Mouse (Mus musculus) common myeloid progenitor, adult 5-6 weeks (primary cell): ENCODE data around the gene Scin. TPM values are rescaled to one million over a fixed set of nuclear protein-coding genes. Genes with fewer than 3 reads are reported as not detected.
"Not testable (repeated sequence)": the region's sequence is repeated elsewhere in the genome, so short reads cannot be mapped to it uniquely, and the experiment has no call there.

Source experiments
- ATAC-seq: replicated peaks from 2 replicates; pipeline ENCODE4 v1.8.0; 2016; ENCODE audit warnings: low read depth, mild to moderate bottlenecking, moderate TSS enrichment, inconsistent platforms; ENCODE audit not compliant: poor library complexity, severe bottlenecking
- total RNA-seq: library from RNA; stranded (forward); fragments of 200-1000, 187-1606 nt; gene quantifications from 2 replicates; pipeline ENCODE4 v1.2.3, GENCODE M21; 2017

Gene Scin
- 14.5 and 15.6 TPM in 2 replicates for total RNA-seq

- peak; percentile 43 for ATAC-seq
These were observed at the start of gene Scin for GRCm38 (mm10) chr12:40133573-40134271. Gene Scin (minus strand): TSS chr12:40134228.

- peak; percentile 73 for ATAC-seq
These were observed 43.1 kb upstream of the Scin start for GRCm38 (mm10) chr12:40177089-40177488.

GRCm38 (mm10) chr12:40176158-40176557, 42.1 kb upstream of the Scin start:
- ATAC-seq = no peak

- ATAC-seq = not testable (repeated sequence)
These were observed 41.1 kb upstream of the Scin start for GRCm38 (mm10) chr12:40175171-40175570.

GRCm38 (mm10) chr12:40171637-40172036, 37.6 kb upstream of the Scin start:
- peak; percentile 93 for ATAC-seq

GRCm38 (mm10) chr12:40169675-40170074, 35.6 kb upstream of the Scin start:
- no peak for ATAC-seq

GRCm38 (mm10) chr12:40164621-40165020, 30.6 kb upstream of the Scin start:
- ATAC-seq = peak; percentile 94

- ATAC-seq = no peak
These were observed 26.7 kb upstream of the Scin start for GRCm38 (mm10) chr12:40160777-40161176.

GRCm38 (mm10) chr12:40154188-40154587, 20.2 kb upstream of the Scin start:
- ATAC-seq = peak; percentile 45

- ATAC-seq = peak; percentile 53; the same call in 1 of the 2 replicates
These were observed 18.5 kb upstream of the Scin start for GRCm38 (mm10) chr12:40152353-40153069.

GRCm38 (mm10) chr12:40147319-40147718, 13.3 kb upstream of the Scin start:
- ATAC-seq = no peak

GRCm38 (mm10) chr12:40146510-40146909, 12.5 kb upstream of the Scin start:
- no peak for ATAC-seq

GRCm38 (mm10) chr12:40140706-40141105, 6.7 kb upstream of the Scin start:
- ATAC-seq = peak; percentile 95

- no peak for ATAC-seq
These were observed 5.6 kb upstream of the Scin start for GRCm38 (mm10) chr12:40139484-40140245.

GRCm38 (mm10) chr12:40134529-40134928, 501 bp upstream of the Scin start:
- peak; percentile 19; the same call in 1 of the 2 replicates for ATAC-seq

- peak; percentile 22; the same call in 1 of the 2 replicates for ATAC-seq
These were observed 845 bp downstream of the Scin start for GRCm38 (mm10) chr12:40133194-40133572.

- 0 out of 2 replicates have a peak, but pooled peaks have one; percentile 22 for ATAC-seq
These were observed 15.2 kb downstream of the Scin start for GRCm38 (mm10) chr12:40118872-40119271.

- ATAC-seq = no peak
These were observed 17.0 kb downstream of the Scin start for GRCm38 (mm10) chr12:40117045-40117444.

- no peak for ATAC-seq
These were observed 17.8 kb downstream of the Scin start for GRCm38 (mm10) chr12:40116214-40116613.

- ATAC-seq = no peak
These were observed 19.1 kb downstream of the Scin start for GRCm38 (mm10) chr12:40114883-40115282.

GRCm38 (mm10) chr12:40114020-40114419, 20.0 kb downstream of the Scin start:
- ATAC-seq = peak; percentile 56
